Mouse (Mus musculus) liver, adult 2 months (tissue): ENCODE measurements around the gene Troap.

Experiments
- CTCF ChIP-seq: fragments of 200-500 bp; IDR thresholded peaks from 2 replicates; pipeline ENCODE4 v1.5.1; 2011; ENCODE audit warnings: low read depth, low read length, control low read depth
- POLR2A ChIP-seq: fragments of 200-500 bp; IDR thresholded peaks from 2 replicates; pipeline ENCODE4 v1.6.1; 2011; ENCODE audit warnings: low read length, control low read depth; ENCODE audit not compliant: insufficient read depth; ENCODE audit errors: extremely low read depth

GRCm38 (mm10) chr15:99055511-99055961 is 18.8 kb upstream of the Troap start:
- TF ChIP-seq POLR2A, result no peak
- no peak for TF ChIP-seq CTCF
